Mouse (Mus musculus) gastrocnemius, postnatal 14 days (tissue): Measurements from ENCODE around the gene Tlr9. TPM values are rescaled to one million over a fixed set of nuclear protein-coding genes. Genes with fewer than 3 reads are reported as not detected.

Experiments used
- DNase-seq: peaks from one replicate; pipeline ENCODE4 v3.0.0; 2021; ENCODE audit warnings: mixed read lengths
- intact Hi-C: fragments of 180-260 bp; cut with DNase I; formaldehyde crosslinking; loops from one replicate; pipeline ENCODE4 v1.15.1; 2025; ENCODE audit warnings: low total_unique reads
- total RNA-seq, 2 experiments: library from RNA; stranded (reverse); gene quantifications; 2 replicates each; pipeline ENCODE4 v1.2.3; 2021

Gene Tlr9
- total RNA-seq, 2 experiments from 2014 or later = 0.42 to 0.43 TPM

- intact Hi-C loops = no loop called here
- peak; percentile 90 for DNase-seq
Measured at GRCm38 (mm10) chr9:106202819-106203636, 19.4 kb upstream of the Tlr9 start, which contains the start of gene Twf2. Gene Twf2, plus strand, starts transcription at chr9:106203108.

GRCm38 (mm10) chr9:106203990-106204851 is 18.2 kb upstream of the Tlr9 start:
- peak; percentile 53 for DNase-seq
- intact Hi-C loops = no loop called here

- intact Hi-C loops = no loop called here
- DNase-seq = no peak
Measured at GRCm38 (mm10) chr9:106205713-106206290, 16.6 kb upstream of the Tlr9 start.

GRCm38 (mm10) chr9:106206515-106206914 is 15.9 kb upstream of the Tlr9 start:
- intact Hi-C loops = no loop called here

GRCm38 (mm10) chr9:106208181-106208580 is 14.2 kb upstream of the Tlr9 start:
- intact Hi-C loops = no loop called here
- no peak for DNase-seq

More at GRCm38 (mm10) chr9:106206515-106206914, 15.9 kb upstream of the Tlr9 start:
- peak; percentile 58 for DNase-seq

GRCm38 (mm10) chr9:106209954-106210353 is 12.4 kb upstream of the Tlr9 start:
- no peak for DNase-seq
- intact Hi-C loops = no loop called here

- intact Hi-C loops = no loop called here
- DNase-seq = no peak
Measured at GRCm38 (mm10) chr9:106210853-106211609, 11.4 kb upstream of the Tlr9 start.

GRCm38 (mm10) chr9:106211680-106212593 is 10.5 kb upstream of the Tlr9 start:
- DNase-seq = peak; percentile 88
- intact Hi-C loops = no loop called here

GRCm38 (mm10) chr9:106212594-106212981 is 9.8 kb upstream of the Tlr9 start:
- no peak for DNase-seq
- intact Hi-C loops = no loop called here

GRCm38 (mm10) chr9:106215341-106216125 is 6.9 kb upstream of the Tlr9 start:
- intact Hi-C loops = no loop called here

GRCm38 (mm10) chr9:106216971-106217370 is 5.4 kb upstream of the Tlr9 start:
- intact Hi-C loops = no loop called here
- DNase-seq = no peak

More at GRCm38 (mm10) chr9:106215341-106216125, 6.9 kb upstream of the Tlr9 start:
- DNase-seq = no peak

GRCm38 (mm10) chr9:106220894-106221523 is 1.4 kb upstream of the Tlr9 start:
- no peak for DNase-seq
- intact Hi-C loops = loop anchor here (10.0 kb wide), 1 partner anchor 54 kb away; no protein-coding TSS in a partner anchor

GRCm38 (mm10) chr9:106222994-106223393 is 596 bp downstream of the Tlr9 start:
- intact Hi-C loops = loop anchor here (10.0 kb wide), 1 partner anchor 52 kb away; no protein-coding TSS in a partner anchor
- no peak for DNase-seq

GRCm38 (mm10) chr9:106225469-106226150 is 3.2 kb downstream of the Tlr9 start:
- intact Hi-C loops = loop anchor here (10.0 kb wide), 1 partner anchor 49 kb away; no protein-coding TSS in a partner anchor
- DNase-seq = no peak

GRCm38 (mm10) chr9:106226151-106226682 is 3.8 kb downstream of the Tlr9 start:
- intact Hi-C loops = loop anchor here (10.0 kb wide), 1 partner anchor 49 kb away; no protein-coding TSS in a partner anchor
- no peak for DNase-seq
